Mouse (Mus musculus): ENCODE measurements around the gene Supt5. TPM values are rescaled to one million over a fixed set of nuclear protein-coding genes. Genes with fewer than 3 reads are reported as not detected.
A peak's percentile ranks its signal among the peaks of the same experiment; 100 is the strongest.

The Supt5 gene
- polyA plus RNA-seq, 1 experiment from 2014 or later = 101 TPM

DNA sequence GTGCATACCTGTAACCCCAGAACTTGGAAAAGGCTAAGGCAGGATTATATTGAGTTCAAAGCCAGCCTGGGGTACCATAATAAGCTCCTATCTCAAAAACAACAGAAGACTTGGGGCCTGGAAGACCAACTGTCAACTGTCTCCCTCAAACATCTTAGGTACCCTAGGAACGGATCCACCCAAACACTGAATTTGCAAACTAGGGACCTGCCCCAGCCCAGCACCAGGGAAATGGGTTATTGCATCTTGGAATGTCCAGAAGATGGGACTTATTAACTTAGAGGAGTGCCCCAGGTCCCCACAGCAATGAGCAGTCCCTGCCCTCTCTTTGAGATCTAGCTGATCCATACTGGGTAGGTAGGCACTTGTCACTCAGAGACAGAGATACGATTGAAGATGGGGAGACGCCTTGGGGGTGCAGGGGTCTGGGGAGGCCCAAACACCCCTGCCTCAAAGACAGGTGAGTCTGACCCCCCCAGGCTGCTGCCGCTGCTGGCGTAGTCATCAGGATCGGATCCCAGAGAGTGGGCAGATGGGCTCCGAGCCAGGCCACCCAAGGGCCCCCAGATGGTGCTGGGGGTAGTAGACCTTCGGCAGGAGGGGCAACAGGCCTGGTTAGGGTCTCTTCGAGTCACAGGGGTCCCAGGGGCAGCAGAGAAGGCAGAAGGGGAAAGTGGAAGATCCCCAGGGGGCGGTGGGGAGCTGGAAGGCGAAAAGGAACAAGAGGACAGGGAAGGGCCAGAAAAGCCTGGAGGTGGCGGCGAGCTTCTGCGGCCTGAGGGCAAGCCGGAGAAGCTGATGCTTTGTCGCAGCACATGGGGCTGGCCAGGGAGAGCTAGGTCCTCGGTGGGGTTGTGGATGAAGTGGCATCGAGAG, 38.9 kb upstream of the Supt5 start:
- peak overlapping the region; percentile 79 for H3K4me2 ChIP-seq (ENCODE audit: low read depth)
- no peaks in the 10 kb centered on the region for H3K27me3 ChIP-seq (ENCODE audit: control insufficient read depth, insufficient read depth, low read length)
- no peak for ATAC-seq (ENCODE audit: insufficient read depth, low FRiP score, low TSS enrichment)
- H3K4me1 ChIP-seq (ENCODE audit: control insufficient read depth, insufficient read depth, low read length) = peaks cover 40% of the 10 kb centered on the region
- peak overlapping the region; percentile 68 for H3K9ac ChIP-seq (ENCODE audit: low read length)
- no peak overlapping the region for H3K27ac ChIP-seq (ENCODE audit: low read depth, low read length)
- DNase-seq (ENCODE audit: low spot score) = no peak
- WGBS = 74% methylated on average over 18 of the region's 18 CpGs
- H3K36me3 ChIP-seq (ENCODE audit: control insufficient read depth, insufficient read depth, low read length) = peaks cover 3% of the 10 kb centered on the region
- no peaks in the 10 kb centered on the region for H3K9me3 ChIP-seq (ENCODE audit: control insufficient read depth, low read length)
- H3K4me3 ChIP-seq (ENCODE audit: low read depth, low read length) = peak overlapping the region; percentile 56

DNA sequence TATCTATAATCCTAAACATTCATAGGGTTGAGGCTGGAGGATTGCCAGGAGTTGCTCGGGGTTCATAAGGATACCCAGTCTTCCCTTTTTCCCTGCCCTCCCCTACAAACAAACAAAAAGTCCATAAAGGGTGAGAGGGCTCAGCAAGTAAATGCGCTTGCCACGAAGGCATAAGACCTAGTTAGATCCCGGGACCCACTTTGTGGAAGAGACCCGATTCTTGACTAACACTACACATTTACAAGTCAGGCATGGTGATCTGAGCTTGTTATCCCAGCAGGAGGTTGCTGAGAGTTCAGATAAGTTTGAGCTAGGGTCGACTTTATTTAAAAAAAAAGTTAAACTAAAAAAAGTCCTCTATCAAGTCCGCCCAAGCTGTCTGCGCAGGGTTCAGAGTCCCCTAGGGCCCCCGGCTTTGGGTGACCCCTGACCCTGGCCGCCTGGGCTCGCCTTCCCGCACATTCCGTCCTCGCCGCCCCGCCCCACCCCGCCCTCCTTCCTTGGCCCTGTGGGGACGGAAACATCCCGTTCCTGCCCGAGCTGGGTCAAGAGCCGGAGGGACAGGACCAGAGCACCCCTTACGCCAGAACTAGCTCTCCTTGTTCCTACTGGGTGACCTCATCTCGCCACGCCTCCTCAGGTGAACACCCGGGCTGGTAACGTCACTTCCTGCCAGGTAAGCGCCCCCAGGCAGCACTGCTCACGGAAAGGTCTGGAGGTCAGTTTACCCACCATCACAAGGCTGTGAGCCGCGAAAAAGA, 37.6 kb upstream of the Supt5 start:
- Histone ChIP-seq H3K4me3 (ENCODE audit: low read depth, low read length) (peak overlapping the region; percentile 36), H3K36me3 (ENCODE audit: control insufficient read depth, insufficient read depth, low read length) (peaks cover 3% of the 10 kb centered on the region), H3K4me2 (ENCODE audit: low read depth) (peak overlapping the region; percentile 64), H3K4me1 (ENCODE audit: control insufficient read depth, insufficient read depth, low read length) (peaks cover 33% of the 10 kb centered on the region), H3K9ac (ENCODE audit: low read length) (peak overlapping the region; percentile 61), H3K27ac (ENCODE audit: low read depth, low read length) (peak overlapping the region; percentile 82), H3K27me3 (ENCODE audit: control insufficient read depth, insufficient read depth, low read length) (no peaks in the 10 kb centered on the region), H3K9me3 (ENCODE audit: control insufficient read depth, low read length) (no peaks in the 10 kb centered on the region)
- DNase-seq (ENCODE audit: low spot score) (peak; percentile 41), ATAC-seq (ENCODE audit: insufficient read depth, low FRiP score, low TSS enrichment) (no peak)
- 4% methylated on average over 30 of the region's 30 CpGs for WGBS

DNA sequence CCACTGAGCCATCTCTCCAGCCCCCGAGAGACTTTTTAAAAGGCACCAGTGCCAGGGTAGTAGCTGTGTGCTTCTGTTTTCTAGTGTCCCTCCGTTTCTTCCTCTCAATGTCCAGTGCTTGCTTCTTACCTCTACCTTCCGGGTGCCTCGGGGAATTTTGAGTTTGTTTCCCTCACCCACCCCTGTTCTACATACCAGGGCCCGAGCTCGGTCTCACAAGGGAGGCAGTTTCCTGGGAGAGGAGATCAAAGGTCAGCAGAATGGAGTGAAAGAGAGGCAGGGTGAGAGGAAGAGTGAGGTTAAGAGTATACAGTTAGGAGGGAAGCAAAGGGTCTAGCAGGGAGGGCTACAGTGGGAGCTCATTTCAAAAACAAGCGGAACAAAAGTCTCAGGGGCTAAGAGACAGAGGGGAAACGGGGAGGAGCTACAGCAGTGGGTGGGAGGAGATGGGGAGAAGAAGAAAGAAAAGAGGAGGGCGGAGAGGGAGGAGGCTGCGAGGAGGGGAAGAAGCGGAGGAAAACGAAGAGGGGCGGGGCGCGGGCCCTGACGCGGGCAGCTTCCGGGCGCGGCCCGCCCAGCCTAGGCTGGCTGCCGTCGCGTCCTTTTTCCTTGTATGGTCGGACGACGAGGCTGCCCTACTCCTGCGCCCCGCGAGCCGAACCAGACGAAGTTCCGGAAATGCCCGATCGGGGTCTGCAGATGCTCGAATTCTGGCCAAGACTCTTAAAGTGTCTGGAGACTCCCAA, 36.8 kb upstream of the Supt5 start:
- Histone ChIP-seq H3K27me3 (ENCODE audit: control insufficient read depth, insufficient read depth, low read length) (no peaks in the 10 kb centered on the region), H3K27ac (ENCODE audit: low read depth, low read length) (peak overlapping the region; percentile 82), H3K9ac (ENCODE audit: low read length) (peak overlapping the region; percentile 61), H3K9me3 (ENCODE audit: control insufficient read depth, low read length) (no peaks in the 10 kb centered on the region), H3K4me2 (ENCODE audit: low read depth) (peak overlapping the region; percentile 64), H3K36me3 (ENCODE audit: control insufficient read depth, insufficient read depth, low read length) (peaks cover 3% of the 10 kb centered on the region), H3K4me1 (ENCODE audit: control insufficient read depth, insufficient read depth, low read length) (peaks cover 36% of the 10 kb centered on the region), H3K4me3 (ENCODE audit: low read depth, low read length) (peak overlapping the region; percentile 36)
- DNase-seq (ENCODE audit: low spot score) (peak; percentile 91), ATAC-seq (ENCODE audit: insufficient read depth, low FRiP score, low TSS enrichment) (peak; percentile 22)
- WGBS = 1% methylated on average over 36 of the region's 36 CpGs

DNA sequence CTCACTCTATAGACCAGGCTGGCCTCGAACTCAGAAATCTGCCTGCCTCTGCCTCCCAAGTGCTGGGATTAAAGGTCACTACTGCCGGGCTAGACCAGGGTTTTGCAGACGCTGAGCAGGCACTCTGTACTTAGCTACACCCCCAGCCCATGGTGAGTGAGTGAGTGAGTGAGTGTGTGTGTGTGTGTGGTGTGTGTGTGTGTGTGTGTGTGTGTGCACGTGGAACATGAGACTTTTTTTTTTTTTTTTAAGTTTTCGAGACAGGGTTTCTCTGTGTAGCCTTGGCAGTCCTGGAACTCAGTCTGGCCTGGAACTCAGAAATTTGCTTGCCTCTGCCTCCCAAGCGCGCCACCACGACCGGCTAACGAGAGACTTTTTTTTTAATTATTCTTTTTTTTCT, 36.1 kb upstream of the Supt5 start:
- DNase-seq (ENCODE audit: low spot score) = no peak
- no peak for ATAC-seq (ENCODE audit: insufficient read depth, low FRiP score, low TSS enrichment)
- WGBS = 81% methylated on average over 10 of the region's 10 CpGs
- H3K36me3 ChIP-seq (ENCODE audit: control insufficient read depth, insufficient read depth, low read length) = peaks cover 7% of the 10 kb centered on the region
- H3K27me3 ChIP-seq (ENCODE audit: control insufficient read depth, insufficient read depth, low read length) = no peaks in the 10 kb centered on the region
- no peak overlapping the region for H3K9ac ChIP-seq (ENCODE audit: low read length)
- H3K4me1 ChIP-seq (ENCODE audit: control insufficient read depth, insufficient read depth, low read length) = peaks cover 41% of the 10 kb centered on the region
- H3K4me3 ChIP-seq (ENCODE audit: low read depth, low read length) = no peak overlapping the region
- H3K27ac ChIP-seq (ENCODE audit: low read depth, low read length) = no peak overlapping the region
- peak overlapping the region; percentile 64 for H3K4me2 ChIP-seq (ENCODE audit: low read depth)
- no peaks in the 10 kb centered on the region for H3K9me3 ChIP-seq (ENCODE audit: control insufficient read depth, low read length)

DNA sequence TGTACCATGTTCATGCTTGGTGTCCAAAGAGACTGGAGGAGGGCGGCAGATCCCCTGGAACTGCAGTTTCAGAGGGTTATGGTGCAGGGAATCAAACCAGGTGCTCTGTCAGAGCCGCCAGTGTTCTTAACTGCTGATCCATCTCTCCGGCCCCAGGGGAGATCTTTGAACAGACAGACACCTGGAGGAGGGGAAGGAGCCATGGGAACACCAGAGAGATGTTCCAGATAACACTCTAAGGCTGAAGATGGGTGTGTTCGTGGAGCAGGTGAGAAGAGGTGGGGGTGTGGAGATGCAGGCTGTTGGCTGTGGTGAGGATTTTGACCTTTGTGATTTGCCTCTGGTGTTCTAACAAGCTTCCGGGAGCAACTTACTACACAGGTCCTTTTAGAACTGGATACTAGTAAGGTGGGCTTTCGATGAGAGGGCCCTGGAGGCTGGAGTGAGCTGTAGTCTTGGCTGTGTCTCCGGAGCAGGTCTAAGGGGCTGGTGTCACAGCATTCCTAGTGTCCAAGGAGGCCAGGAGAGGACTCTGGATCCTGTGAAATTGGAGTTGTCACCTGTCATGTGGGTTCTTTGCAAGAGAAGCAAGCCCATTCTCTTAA, 35.4 kb upstream of the Supt5 start:
- H3K4me1 ChIP-seq (ENCODE audit: control insufficient read depth, insufficient read depth, low read length) = peaks cover 35% of the 10 kb centered on the region
- H3K36me3 ChIP-seq (ENCODE audit: control insufficient read depth, insufficient read depth, low read length) = peaks cover 7% of the 10 kb centered on the region
- no peaks in the 10 kb centered on the region for H3K27me3 ChIP-seq (ENCODE audit: control insufficient read depth, insufficient read depth, low read length)
- H3K4me3 ChIP-seq (ENCODE audit: low read depth, low read length) = no peak overlapping the region
- 82% methylated on average over 7 of the region's 7 CpGs for WGBS
- DNase-seq (ENCODE audit: low spot score) (no peak), ATAC-seq (ENCODE audit: insufficient read depth, low FRiP score, low TSS enrichment) (no peak)
- H3K27ac ChIP-seq (ENCODE audit: low read depth, low read length) = 0 out of 2 replicates have a peak overlapping the region, but pooled peaks have one; percentile 27
- no peak overlapping the region for H3K4me2 ChIP-seq (ENCODE audit: low read depth)
- H3K9ac ChIP-seq (ENCODE audit: low read length) = no peak overlapping the region
- no peaks in the 10 kb centered on the region for H3K9me3 ChIP-seq (ENCODE audit: control insufficient read depth, low read length)

DNA sequence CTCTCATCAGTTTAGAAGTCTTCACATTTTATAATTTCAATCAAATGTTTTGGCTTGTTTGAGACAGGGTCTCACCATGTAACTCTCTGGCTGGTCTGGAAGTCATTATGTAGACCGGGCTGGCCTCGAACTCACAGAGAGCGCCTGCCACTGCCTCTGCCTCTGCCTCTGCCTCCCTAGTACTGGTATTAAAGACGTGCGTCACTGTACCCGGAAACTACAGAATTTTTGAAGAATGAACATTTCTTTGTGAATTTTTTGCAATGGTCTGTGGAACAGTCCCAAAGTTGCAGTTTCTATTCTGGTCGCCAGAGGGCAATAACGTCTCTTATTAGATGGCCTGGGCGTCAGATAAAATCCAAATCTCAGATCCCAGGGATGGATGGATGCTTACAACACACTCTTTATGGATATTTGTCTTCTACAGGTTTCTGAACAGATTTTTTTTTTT, 34.6 kb upstream of the Supt5 start:
- Histone ChIP-seq H3K9ac (ENCODE audit: low read length) (no peak overlapping the region), H3K27me3 (ENCODE audit: control insufficient read depth, insufficient read depth, low read length) (no peaks in the 10 kb centered on the region), H3K36me3 (ENCODE audit: control insufficient read depth, insufficient read depth, low read length) (peaks cover 7% of the 10 kb centered on the region), H3K4me3 (ENCODE audit: low read depth, low read length) (peak overlapping the region; percentile 82), H3K4me2 (ENCODE audit: low read depth) (peak overlapping the region; percentile 32), H3K9me3 (ENCODE audit: control insufficient read depth, low read length) (no peaks in the 10 kb centered on the region), H3K27ac (ENCODE audit: low read depth, low read length) (peak overlapping the region; percentile 88; the same call in 1 of the 2 replicates), H3K4me1 (ENCODE audit: control insufficient read depth, insufficient read depth, low read length) (peaks cover 29% of the 10 kb centered on the region)
- DNase-seq (ENCODE audit: low spot score) (peak; percentile 81), ATAC-seq (ENCODE audit: insufficient read depth, low FRiP score, low TSS enrichment) (peak; percentile 10; the same call in 1 of the 2 replicates)
- WGBS = under 1% methylated on average over 9 of the region's 9 CpGs

DNA sequence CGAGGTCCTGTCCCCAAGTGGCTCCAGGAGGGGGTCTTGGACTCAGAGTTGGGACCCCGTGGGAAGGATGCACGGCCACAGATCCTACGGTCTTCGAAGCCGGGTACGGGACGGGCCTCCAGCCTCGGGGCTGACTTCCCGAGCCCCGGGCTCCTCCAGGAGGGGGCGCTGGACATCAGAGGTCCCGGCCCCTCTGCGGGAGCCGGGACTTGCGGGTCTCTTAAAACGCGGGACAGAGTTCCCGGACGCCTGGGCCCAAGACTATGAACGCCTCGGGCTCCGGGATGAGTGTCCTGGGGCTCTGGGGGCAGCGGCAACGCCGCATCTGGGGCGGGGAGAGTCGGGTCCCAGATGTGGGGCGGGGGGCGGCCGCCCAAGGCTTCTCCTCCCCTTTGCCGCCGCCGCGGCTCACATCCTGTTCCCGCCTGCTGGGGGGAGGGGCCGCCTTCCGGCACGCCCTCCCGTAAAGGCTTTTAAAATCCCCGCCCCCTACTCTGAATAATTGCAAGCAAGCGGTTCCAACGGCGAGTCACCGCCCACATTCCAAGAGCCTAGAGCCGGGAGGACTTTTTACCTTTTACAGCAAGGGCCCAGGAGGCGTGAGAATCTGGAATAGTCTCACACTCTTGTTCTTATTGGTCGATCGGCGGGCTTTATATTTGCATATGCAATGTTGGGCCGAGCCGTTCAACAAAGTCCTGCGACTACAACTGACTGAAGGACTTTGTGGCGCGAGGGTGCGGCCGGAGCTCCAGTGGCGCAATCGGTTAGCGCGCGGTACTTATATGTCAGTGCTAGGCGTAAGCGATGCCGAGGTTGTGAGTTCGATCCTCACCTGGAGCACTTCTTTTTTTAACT, 33.9 kb upstream of the Supt5 start, which contains the start of gene Plekhg2:
TSS of gene Plekhg2 (minus strand) at position 349 of the 858 bp plus-strand sequence.
- H3K27ac ChIP-seq (ENCODE audit: low read depth, low read length) = peak within 1 kb of the TSS; percentile 88
- H3K4me2 ChIP-seq (ENCODE audit: low read depth) = peak within 1 kb of the TSS; percentile 88
- peak within 1 kb of the TSS; percentile 88 for H3K9ac ChIP-seq (ENCODE audit: low read length)
- DNase-seq (ENCODE audit: low spot score) (peak; percentile 98), ATAC-seq (ENCODE audit: insufficient read depth, low FRiP score, low TSS enrichment) (peak; percentile 75)
- H3K4me1 ChIP-seq (ENCODE audit: control insufficient read depth, insufficient read depth, low read length) = peaks cover 24% of the 10 kb centered on the region
- H3K27me3 ChIP-seq (ENCODE audit: control insufficient read depth, insufficient read depth, low read length) = no peaks in the 10 kb centered on the region
- WGBS = under 1% methylated on average over 64 of the region's 66 CpGs
- H3K4me3 ChIP-seq (ENCODE audit: low read depth, low read length) = peak within 1 kb of the TSS; percentile 82
- no peaks in the 10 kb centered on the region for H3K9me3 ChIP-seq (ENCODE audit: control insufficient read depth, low read length)
- H3K36me3 ChIP-seq (ENCODE audit: control insufficient read depth, insufficient read depth, low read length) = peaks cover 9% of the 10 kb centered on the region

Measured in neural tube, embryonic 11.5 days (tissue).